Mouse (Mus musculus) spleen, adult 2 months (tissue): Measurements from ENCODE around the gene Fam198a.

Experiments
- CTCF ChIP-seq: fragments of 200-500 bp; IDR thresholded peaks from 2 replicates; pipeline ENCODE4 v1.5.1; 2011; ENCODE audit warnings: mild to moderate bottlenecking, inconsistent platforms; ENCODE audit not compliant: insufficient read depth, insufficient read length, insufficient replicate concordance; ENCODE audit errors: extremely low read depth
- POLR2A ChIP-seq: fragments of 200-500 bp; IDR thresholded peaks from 2 replicates; pipeline ENCODE4 v1.6.1; 2011; ENCODE audit warnings: low read depth, low read length, inconsistent platforms

DNA sequence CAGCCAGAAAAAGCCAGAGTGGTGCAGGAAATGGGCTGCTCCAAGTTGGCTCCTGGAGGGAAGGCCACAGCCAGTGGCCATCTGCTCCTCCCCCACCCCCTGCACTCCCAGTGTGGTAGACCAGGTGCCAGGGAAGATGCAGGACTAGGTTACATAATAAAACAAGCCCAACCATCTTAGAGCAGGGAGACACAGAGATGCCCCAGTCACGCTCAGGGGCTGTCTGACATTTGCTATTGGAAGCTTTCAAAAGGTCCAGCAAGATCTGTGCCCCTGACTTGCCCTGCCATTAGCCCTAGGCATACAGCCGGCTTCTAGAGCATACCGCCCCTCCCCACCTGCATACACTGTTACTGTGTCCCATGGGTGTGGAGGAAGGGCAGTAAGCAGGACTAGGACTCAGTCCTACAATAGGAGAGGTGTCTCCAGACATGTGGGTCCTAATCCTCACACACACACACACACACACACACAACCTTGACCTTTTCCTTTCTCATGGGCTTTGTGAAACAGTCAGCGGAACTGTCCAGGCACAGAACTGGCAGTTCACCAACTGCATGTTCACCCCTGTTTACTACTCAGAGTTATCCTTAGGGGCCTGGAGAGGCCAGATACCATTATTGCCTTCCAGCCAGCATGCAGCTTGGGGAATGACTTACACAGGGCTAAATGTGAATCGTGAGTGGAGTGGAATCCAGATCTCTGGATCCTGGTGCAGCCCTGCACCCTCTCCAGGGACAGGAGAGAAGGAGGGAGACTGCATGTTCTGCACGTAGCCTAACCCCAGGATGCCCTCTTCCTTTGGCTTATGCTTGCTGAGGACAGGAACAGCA, 76.5 kb downstream of the Fam198a start:
- no peak for TF ChIP-seq CTCF
- TF ChIP-seq POLR2A: no peak
